Mouse (Mus musculus) spleen, postnatal 14 days (tissue): ENCODE results near the gene Izumo4.

Experiments
- DNase-seq, 2 experiments: peaks; one replicate each; pipeline ENCODE4 v3.0.0; 2021 to 2022; ENCODE audit warnings: low spot score in 2 of 2

Gene Izumo4

GRCm38 (mm10) chr10:80727369-80728127 is 25.6 kb downstream of the Izumo4 start:
- no peak for DNase-seq

GRCm38 (mm10) chr10:80732611-80733101 is 30.7 kb downstream of the Izumo4 start:
- DNase-seq: no peak

GRCm38 (mm10) chr10:80736731-80737130 is 34.7 kb downstream of the Izumo4 start:
- no peak for DNase-seq

- no peak for DNase-seq
Measured at GRCm38 (mm10) chr10:80738657-80739056, 36.7 kb downstream of the Izumo4 start.

- no peak for DNase-seq
Measured at GRCm38 (mm10) chr10:80741146-80741545, 39.2 kb downstream of the Izumo4 start.

- DNase-seq: no peak
Measured at GRCm38 (mm10) chr10:80741634-80742179, 39.7 kb downstream of the Izumo4 start.

- DNase-seq: peak; percentile 94 to 97
Measured at GRCm38 (mm10) chr10:80742180-80742978, 40.4 kb downstream of the Izumo4 start, which contains the start of gene Ap3d1. TSS of gene Ap3d1 (minus strand) at chr10:80742264.

GRCm38 (mm10) chr10:80744262-80744661 is 42.3 kb downstream of the Izumo4 start:
- DNase-seq: peak; percentile 26 to 42

- peak; percentile 61 to 77 for DNase-seq
Measured at GRCm38 (mm10) chr10:80747410-80747809, 45.4 kb downstream of the Izumo4 start.

GRCm38 (mm10) chr10:80748609-80749008 is 46.6 kb downstream of the Izumo4 start:
- peak in 1 of 2 experiments; percentile 30 for DNase-seq

- DNase-seq: no peak
Measured at GRCm38 (mm10) chr10:80751188-80751832, 49.3 kb downstream of the Izumo4 start.

GRCm38 (mm10) chr10:80752079-80752625 is 50.2 kb downstream of the Izumo4 start:
- DNase-seq: peak; percentile 27 to 55

- peak; percentile 99 for DNase-seq
Measured at GRCm38 (mm10) chr10:80754594-80755290, 52.8 kb downstream of the Izumo4 start, which contains the start of gene Dot1l. TSS of gene Dot1l (plus strand) at chr10:80755206.
